Mouse (Mus musculus): Measurements from ENCODE around the gene Cd80. TPM values are rescaled to one million over a fixed set of nuclear protein-coding genes. Genes with fewer than 3 reads are reported as not detected.

Gene Cd80
- polyA plus RNA-seq, 1 experiment from 2014 or later = 0.73 TPM

GRCm38 (mm10) chr16:38496604-38497140 lies 41.3 kb downstream of the Cd80 start:
- Histone ChIP-seq H3K27ac (ENCODE audit: poor library complexity, severe bottlenecking) (no peak overlapping the region), H3K4me1 (replicated peaks) (no peaks in the 10 kb centered on the region), H3K36me3 (peaks cover 44% of the 10 kb centered on the region), H3K27me3 (replicated peaks) (no peaks in the 10 kb centered on the region), H3K9ac (no peak overlapping the region), H3K4me2 (no peak overlapping the region), H3K9me3 (replicated peaks) (no peaks in the 10 kb centered on the region), H3K4me3 (no peak overlapping the region)
- no peak for ATAC-seq (ENCODE audit: insufficient number of reproducible peaks, low FRiP score)
- 80% methylated on average over 7 of the region's 7 CpGs for WGBS

- Histone ChIP-seq H3K4me1 (replicated peaks) (no peaks in the 10 kb centered on the region), H3K27me3 (replicated peaks) (no peaks in the 10 kb centered on the region), H3K36me3 (peaks cover 74% of the 10 kb centered on the region), H3K9me3 (replicated peaks) (no peaks in the 10 kb centered on the region), H3K27ac (ENCODE audit: poor library complexity, severe bottlenecking) (no peak overlapping the region), H3K9ac (no peak overlapping the region), H3K4me3 (no peak overlapping the region), H3K4me2 (no peak overlapping the region)
- 89% methylated on average over 10 of the region's 10 CpGs for WGBS
- ATAC-seq (ENCODE audit: insufficient number of reproducible peaks, low FRiP score) = no peak
These were observed 47.1 kb downstream of the Cd80 start for GRCm38 (mm10) chr16:38502469-38502868.

GRCm38 (mm10) chr16:38503528-38503927 lies 48.2 kb downstream of the Cd80 start:
- WGBS = 87% methylated on average over 4 of the region's 4 CpGs
- Histone ChIP-seq H3K27me3 (replicated peaks) (no peaks in the 10 kb centered on the region), H3K4me1 (replicated peaks) (no peaks in the 10 kb centered on the region), H3K9me3 (replicated peaks) (no peaks in the 10 kb centered on the region), H3K9ac (no peak overlapping the region), H3K4me2 (no peak overlapping the region), H3K27ac (ENCODE audit: poor library complexity, severe bottlenecking) (no peak overlapping the region), H3K36me3 (peaks cover 73% of the 10 kb centered on the region), H3K4me3 (no peak overlapping the region)
- no peak for ATAC-seq (ENCODE audit: insufficient number of reproducible peaks, low FRiP score)

- H3K27me3 ChIP-seq (replicated peaks) = no peaks in the 10 kb centered on the region
- peaks cover 73% of the 10 kb centered on the region for H3K36me3 ChIP-seq
- no peaks in the 10 kb centered on the region for H3K4me1 ChIP-seq (replicated peaks)
- no peak overlapping the region for H3K27ac ChIP-seq (ENCODE audit: poor library complexity, severe bottlenecking)
- peak; percentile 64 for ATAC-seq (ENCODE audit: insufficient number of reproducible peaks, low FRiP score)
- H3K9me3 ChIP-seq (replicated peaks) = no peaks in the 10 kb centered on the region
- 72% methylated on average over 4 of the region's 4 CpGs for WGBS
- no peak overlapping the region for H3K4me3 ChIP-seq
- H3K9ac ChIP-seq = no peak overlapping the region
- no peak overlapping the region for H3K4me2 ChIP-seq
These were observed 50.8 kb downstream of the Cd80 start for GRCm38 (mm10) chr16:38506041-38506634.

GRCm38 (mm10) chr16:38510846-38511245 lies 55.5 kb downstream of the Cd80 start:
- 87% methylated on average over 2 of the region's 2 CpGs for WGBS
- no peak for ATAC-seq (ENCODE audit: insufficient number of reproducible peaks, low FRiP score)
- Histone ChIP-seq H3K9ac (no peak overlapping the region), H3K9me3 (replicated peaks) (no peaks in the 10 kb centered on the region), H3K27me3 (replicated peaks) (no peaks in the 10 kb centered on the region), H3K4me3 (no peak overlapping the region), H3K36me3 (peaks cover 72% of the 10 kb centered on the region), H3K4me1 (replicated peaks) (no peaks in the 10 kb centered on the region), H3K27ac (ENCODE audit: poor library complexity, severe bottlenecking) (no peak overlapping the region), H3K4me2 (no peak overlapping the region)

- Histone ChIP-seq H3K4me2 (no peak overlapping the region), H3K27ac (ENCODE audit: poor library complexity, severe bottlenecking) (no peak overlapping the region), H3K4me3 (no peak overlapping the region), H3K36me3 (peaks cover 33% of the 10 kb centered on the region), H3K9ac (no peak overlapping the region), H3K27me3 (replicated peaks) (no peaks in the 10 kb centered on the region), H3K4me1 (replicated peaks) (peaks cover 14% of the 10 kb centered on the region), H3K9me3 (replicated peaks) (no peaks in the 10 kb centered on the region)
- ATAC-seq (ENCODE audit: insufficient number of reproducible peaks, low FRiP score) = no peak
- 96% methylated on average over 2 of the region's 2 CpGs for WGBS
These were observed 63.8 kb downstream of the Cd80 start for GRCm38 (mm10) chr16:38519140-38519539.

- H3K27ac ChIP-seq (ENCODE audit: poor library complexity, severe bottlenecking) = no peak overlapping the region
- ATAC-seq (ENCODE audit: insufficient number of reproducible peaks, low FRiP score) = no peak
- WGBS = 32% methylated on average over 8 of the region's 8 CpGs
- peak overlapping the region; percentile 62; the same call in 1 of the 2 replicates for H3K9ac ChIP-seq
- H3K27me3 ChIP-seq (replicated peaks) = no peaks in the 10 kb centered on the region
- peaks cover 40% of the 10 kb centered on the region for H3K36me3 ChIP-seq
- H3K9me3 ChIP-seq (replicated peaks) = no peaks in the 10 kb centered on the region
- peak overlapping the region; percentile 75 for H3K4me2 ChIP-seq
- H3K4me3 ChIP-seq = peak overlapping the region; percentile 90
- H3K4me1 ChIP-seq (replicated peaks) = peaks cover 14% of the 10 kb centered on the region
These were observed 66.0 kb downstream of the Cd80 start for GRCm38 (mm10) chr16:38521211-38521987.

GRCm38 (mm10) chr16:38522129-38523084 lies 67.0 kb downstream of the Cd80 start, which contains the start of gene Timmdc1:
Gene Timmdc1 (minus strand): TSS chr16:38522663.
- Histone ChIP-seq H3K36me3 (peaks cover 42% of the 10 kb centered on the region), H3K9me3 (replicated peaks) (no peaks in the 10 kb centered on the region), H3K9ac (peak within 1 kb of the TSS; percentile 91), H3K4me2 (peak within 1 kb of the TSS; percentile 75), H3K4me3 (peak within 1 kb of the TSS; percentile 90), H3K27ac (ENCODE audit: poor library complexity, severe bottlenecking) (peak within 1 kb of the TSS; percentile 92), H3K4me1 (replicated peaks) (peaks cover 14% of the 10 kb centered on the region), H3K27me3 (replicated peaks) (no peaks in the 10 kb centered on the region)
- peak; percentile 97 for ATAC-seq (ENCODE audit: insufficient number of reproducible peaks, low FRiP score)
- under 1% methylated on average over 69 of the region's 73 CpGs for whole genome bisulfite sequencing

GRCm38 (mm10) chr16:38526264-38526663 lies 70.9 kb downstream of the Cd80 start:
- no peak overlapping the region for H3K9ac ChIP-seq
- no peak overlapping the region for H3K27ac ChIP-seq (ENCODE audit: poor library complexity, severe bottlenecking)
- H3K9me3 ChIP-seq (replicated peaks) = no peaks in the 10 kb centered on the region
- peaks cover 63% of the 10 kb centered on the region for H3K36me3 ChIP-seq
- peaks cover 10% of the 10 kb centered on the region for H3K4me1 ChIP-seq (replicated peaks)
- no peaks in the 10 kb centered on the region for H3K27me3 ChIP-seq (replicated peaks)
- H3K4me2 ChIP-seq = no peak overlapping the region
- WGBS = 71% methylated on average over 6 of the region's 6 CpGs
- no peak for ATAC-seq (ENCODE audit: insufficient number of reproducible peaks, low FRiP score)
- no peak overlapping the region for H3K4me3 ChIP-seq

- Histone ChIP-seq H3K4me1 (replicated peaks) (no peaks in the 10 kb centered on the region), H3K4me3 (no peak overlapping the region), H3K9me3 (replicated peaks) (no peaks in the 10 kb centered on the region), H3K27ac (ENCODE audit: poor library complexity, severe bottlenecking) (no peak overlapping the region), H3K36me3 (peaks cover 77% of the 10 kb centered on the region), H3K27me3 (replicated peaks) (no peaks in the 10 kb centered on the region), H3K9ac (no peak overlapping the region), H3K4me2 (no peak overlapping the region)
- 44% methylated on average over 8 of the region's 8 CpGs for WGBS
- ATAC-seq (ENCODE audit: insufficient number of reproducible peaks, low FRiP score) = no peak
These were observed 81.3 kb downstream of the Cd80 start for GRCm38 (mm10) chr16:38536544-38537146.

All from heart, embryonic 12.5 days (tissue).